Mouse (Mus musculus): ENCODE results near the gene Gm3893.
"Not testable (repeated sequence)": the region's sequence is repeated elsewhere in the genome, so short reads cannot be mapped to it uniquely, and the experiment has no call there.

Gm3893 gene

GRCm38 (mm10) chr4:42090907-42091306 lies at the start of gene Gm3893:
Gm3893 (plus strand) TSS chr4:42091207.
- DNase-seq, result not testable (repeated sequence)

DNA sequence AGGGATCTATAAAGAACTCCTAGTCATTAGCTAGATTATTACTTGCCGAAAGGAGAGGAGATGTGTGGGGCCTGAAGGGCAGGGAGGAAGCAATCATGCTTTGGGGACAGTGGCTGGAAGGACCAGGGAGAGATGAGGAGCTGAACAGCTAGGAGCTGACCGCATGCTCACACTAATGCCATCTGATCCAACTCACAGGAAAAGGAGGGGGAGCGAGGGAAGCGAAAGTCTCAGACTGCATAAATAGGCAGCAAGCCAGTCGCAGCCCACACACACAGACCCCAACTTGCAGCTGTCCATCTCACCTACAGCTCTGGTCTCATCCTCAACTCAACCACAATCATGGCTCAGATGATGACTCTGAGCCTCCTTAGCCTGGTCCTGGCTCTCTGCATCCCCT lies 23.5 kb downstream of the Gm3893 start, which contains the start of gene Gm13304:
TSS of gene Gm13304 (plus strand) at position 301 of the 400 bp plus-strand sequence.
- not testable (repeated sequence) for DNase-seq
